Mouse (Mus musculus): Measurements from ENCODE around the gene Rasl12. TPM values are rescaled to one million over a fixed set of nuclear protein-coding genes. Genes with fewer than 3 reads are reported as not detected.

Gene Rasl12
- not detected in 2 replicates for total RNA-seq (2015)
- not detected in 2 replicates for total RNA-seq (2017)

DNA sequence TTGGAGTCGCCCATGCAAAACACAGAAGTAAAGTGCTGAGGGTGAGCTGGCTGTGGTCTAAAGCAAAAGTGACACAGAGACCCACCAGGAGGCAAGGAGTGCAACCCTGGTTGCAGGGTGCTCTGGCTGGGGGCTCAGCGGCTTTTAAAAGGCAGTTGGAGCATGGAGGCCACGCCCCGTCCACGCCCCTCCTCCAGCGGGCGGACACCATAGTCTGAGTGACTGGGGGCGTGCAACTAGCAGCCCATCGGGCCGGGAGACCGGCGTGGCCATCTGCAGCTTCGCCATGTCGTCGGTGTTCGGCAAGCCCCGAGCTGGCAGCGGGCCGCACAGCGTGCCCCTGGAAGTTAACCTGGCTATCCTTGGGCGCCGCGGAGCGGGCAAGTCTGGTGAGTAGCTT, at the start of gene Rasl12:
Gene Rasl12, plus strand, starts transcription at position 228 of the 400 bp plus-strand sequence.
- ATAC-seq (replicated peaks; ENCODE audit: poor library complexity), result peak; percentile 94

- ATAC-seq (replicated peaks; ENCODE audit: poor library complexity), result no peak
These were observed 45.1 kb upstream of the Rasl12 start for GRCm38 (mm10) chr9:65353251-65353650.

GRCm38 (mm10) chr9:65356561-65356960, 41.7 kb upstream of the Rasl12 start:
- ATAC-seq (replicated peaks; ENCODE audit: poor library complexity), result no peak

- no peak for ATAC-seq (replicated peaks; ENCODE audit: poor library complexity)
These were observed 41.3 kb upstream of the Rasl12 start for GRCm38 (mm10) chr9:65356971-65357370.

GRCm38 (mm10) chr9:65358956-65359480, 39.3 kb upstream of the Rasl12 start:
- peak; percentile 50 for ATAC-seq (replicated peaks; ENCODE audit: poor library complexity)

DNA sequence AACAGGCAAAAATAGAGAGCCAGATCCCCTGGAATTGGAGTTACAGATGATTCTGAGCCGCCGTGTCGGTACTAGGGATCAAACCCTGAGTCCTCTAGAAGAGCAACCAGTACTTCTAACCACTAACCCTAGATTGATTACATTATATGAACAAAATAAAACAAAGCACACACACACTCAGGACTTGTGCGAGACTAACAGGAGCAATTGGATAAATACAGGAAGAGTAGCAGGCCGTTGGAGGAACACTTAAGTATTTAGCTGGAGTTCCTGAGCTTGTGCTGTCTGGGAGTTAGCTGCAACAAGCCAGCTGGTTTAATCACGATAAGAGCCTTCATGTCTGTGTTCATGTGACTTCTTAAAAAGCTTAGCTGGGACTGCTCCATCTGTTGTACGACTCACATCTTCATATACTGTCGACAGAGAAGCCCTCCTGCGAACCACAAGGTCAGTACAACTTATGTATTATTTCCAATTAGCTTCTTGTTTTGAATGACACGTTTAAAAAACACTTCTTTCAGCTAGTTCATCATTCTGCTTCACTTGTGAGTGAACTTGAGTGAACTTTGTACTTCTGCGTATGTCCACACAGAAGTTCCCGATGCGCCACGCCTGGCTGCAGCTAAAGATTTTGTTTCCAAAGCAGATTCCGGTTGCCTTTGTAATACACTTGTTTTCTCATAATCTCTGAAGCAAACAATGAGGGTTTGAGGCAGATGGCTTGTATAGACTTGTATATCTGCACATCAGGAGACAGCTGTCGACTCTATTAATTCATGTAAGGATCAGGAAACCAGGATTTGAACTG, 37.5 kb upstream of the Rasl12 start, which contains the start of gene Ubap1l:
Gene Ubap1l, plus strand, starts transcription at position 401 of the 808 bp plus-strand sequence.
- ATAC-seq (replicated peaks; ENCODE audit: poor library complexity), result no peak

DNA sequence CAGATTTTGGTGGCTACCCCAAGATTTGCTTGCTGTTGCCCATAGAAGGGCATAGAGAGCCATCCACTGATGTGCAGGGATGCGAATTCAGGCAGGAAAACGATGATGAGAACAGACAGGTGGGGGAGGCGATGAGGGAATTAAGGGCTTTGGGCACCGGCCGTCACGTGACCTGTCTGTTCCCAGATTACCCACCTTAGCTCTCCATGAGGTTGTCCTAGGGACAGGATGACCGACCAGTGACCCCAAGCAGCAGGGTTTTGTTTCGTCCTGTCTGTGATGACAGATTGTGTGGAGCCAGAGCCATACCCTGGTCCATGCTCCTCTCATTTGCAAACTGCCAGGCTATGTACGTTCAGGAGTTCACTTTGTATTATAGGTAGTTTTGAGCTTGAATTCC, 34.6 kb upstream of the Rasl12 start:
- no peak for ATAC-seq (replicated peaks; ENCODE audit: poor library complexity)

DNA sequence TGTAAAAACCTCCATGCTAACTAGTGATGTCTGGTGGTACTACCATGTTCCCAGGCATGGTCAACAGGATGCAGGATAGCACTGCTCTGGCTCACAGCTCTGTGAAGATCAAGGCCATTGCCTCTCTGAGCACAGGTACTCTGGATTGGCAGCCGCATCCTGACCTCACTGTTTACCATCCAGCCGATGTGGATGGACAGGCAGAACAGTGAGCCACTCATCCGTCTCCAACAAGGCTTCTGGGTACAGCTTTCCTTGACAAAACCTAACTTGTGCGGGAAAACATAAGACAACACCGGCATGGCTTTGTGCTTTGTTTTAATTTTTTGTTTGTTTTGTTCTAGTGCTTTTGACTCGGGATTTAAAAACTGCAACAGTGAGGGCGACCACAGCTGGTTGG, 32.6 kb upstream of the Rasl12 start:
- no peak for ATAC-seq (replicated peaks; ENCODE audit: poor library complexity)

- ATAC-seq (replicated peaks; ENCODE audit: poor library complexity), result no peak
These were observed 26.6 kb upstream of the Rasl12 start for GRCm38 (mm10) chr9:65371756-65372155.

DNA sequence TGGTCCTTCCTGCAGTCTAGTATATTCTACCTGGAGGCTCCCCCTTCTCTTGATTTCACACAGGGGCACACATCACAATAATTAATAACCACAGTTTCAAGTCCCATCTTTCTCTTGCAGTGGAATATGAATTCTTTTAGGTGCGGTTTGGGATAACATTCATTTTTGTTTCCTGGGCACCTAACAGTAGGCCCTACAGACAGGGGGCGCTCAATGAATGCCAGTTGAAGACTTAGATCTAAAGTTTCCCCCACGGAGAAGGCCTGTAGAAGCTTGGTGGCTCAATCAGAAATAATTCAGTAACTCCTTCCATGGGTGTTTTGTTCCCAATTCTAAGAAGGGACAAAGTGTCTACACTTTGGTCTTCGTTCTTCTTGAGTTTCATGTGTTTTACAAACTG, 25.9 kb upstream of the Rasl12 start:
- no peak; the same call in 1 of the 2 replicates for ATAC-seq (replicated peaks; ENCODE audit: poor library complexity)

DNA sequence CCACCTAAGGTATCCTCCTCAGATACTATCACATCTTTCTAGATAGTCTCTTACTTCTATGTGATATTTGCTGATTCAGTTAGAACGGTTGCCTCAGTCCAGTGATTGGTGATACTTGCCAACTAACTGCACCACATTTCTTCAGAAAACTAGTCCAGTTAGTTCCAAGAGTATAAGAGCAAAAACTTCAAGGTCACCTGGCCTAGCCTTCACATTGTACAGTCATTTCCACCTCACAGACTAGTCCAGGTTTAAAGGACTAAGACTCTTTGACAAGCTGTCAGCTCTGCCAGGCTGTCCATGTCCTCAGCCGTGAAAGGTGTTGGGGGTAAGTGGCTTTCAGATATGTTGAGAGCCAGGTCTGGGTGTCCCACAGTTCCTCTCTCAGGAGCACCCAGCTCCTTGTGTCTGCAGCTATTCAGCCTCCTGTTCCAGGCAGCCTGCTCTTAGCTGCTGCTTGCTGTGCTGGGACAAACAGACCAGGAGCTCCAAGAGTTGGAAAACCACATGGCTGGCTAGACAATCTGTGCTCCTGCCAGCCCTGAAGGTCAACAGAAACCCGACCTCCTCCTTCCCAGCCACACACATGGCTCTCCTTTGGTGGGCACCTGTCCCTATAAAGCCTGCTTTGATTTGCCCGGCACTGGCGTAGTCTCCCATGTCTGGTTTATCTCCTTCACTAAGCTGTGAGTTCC, 23.7 kb upstream of the Rasl12 start:
- ATAC-seq (replicated peaks; ENCODE audit: poor library complexity), result no peak

DNA sequence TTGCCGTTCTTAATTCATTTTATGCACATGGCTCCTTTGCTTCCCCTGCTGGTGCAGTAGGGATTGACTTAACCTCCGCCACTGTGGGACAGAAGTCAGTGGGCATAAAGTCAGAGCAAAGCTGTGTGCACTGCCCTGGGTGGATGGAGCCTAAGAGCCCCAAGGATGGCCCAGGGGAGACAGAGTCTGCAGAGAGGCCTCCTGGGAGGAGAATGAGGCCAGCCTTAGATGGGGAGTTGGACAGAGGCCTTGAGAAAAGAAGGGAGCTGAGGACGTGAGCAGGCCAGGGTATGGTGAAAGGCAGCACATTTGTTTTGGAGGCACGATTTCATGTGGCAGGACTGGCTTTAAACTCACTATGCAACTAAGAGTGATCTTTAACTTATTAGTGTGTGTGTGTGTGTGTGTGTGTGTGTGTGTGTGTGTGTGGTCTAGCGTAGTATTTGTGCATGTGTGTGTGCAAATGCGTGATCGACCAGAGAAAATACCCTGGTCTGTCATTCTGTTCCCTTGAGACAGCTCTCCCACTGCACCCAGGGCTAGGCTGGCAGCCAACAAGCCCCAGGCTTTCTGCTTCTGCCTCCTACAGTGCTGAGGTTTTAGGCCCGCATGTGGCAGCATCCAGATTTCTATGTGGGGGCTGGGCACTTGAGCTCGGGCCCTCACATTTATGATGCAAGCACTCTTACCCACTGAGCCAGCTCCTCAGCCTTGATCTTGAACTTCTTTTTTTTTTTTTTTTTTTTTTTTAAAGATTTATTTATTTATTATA, 23.0 kb upstream of the Rasl12 start:
- no peak for ATAC-seq (replicated peaks; ENCODE audit: poor library complexity)

- ATAC-seq (replicated peaks; ENCODE audit: poor library complexity), result no peak
These were observed 17.2 kb upstream of the Rasl12 start for GRCm38 (mm10) chr9:65381017-65381590.

DNA sequence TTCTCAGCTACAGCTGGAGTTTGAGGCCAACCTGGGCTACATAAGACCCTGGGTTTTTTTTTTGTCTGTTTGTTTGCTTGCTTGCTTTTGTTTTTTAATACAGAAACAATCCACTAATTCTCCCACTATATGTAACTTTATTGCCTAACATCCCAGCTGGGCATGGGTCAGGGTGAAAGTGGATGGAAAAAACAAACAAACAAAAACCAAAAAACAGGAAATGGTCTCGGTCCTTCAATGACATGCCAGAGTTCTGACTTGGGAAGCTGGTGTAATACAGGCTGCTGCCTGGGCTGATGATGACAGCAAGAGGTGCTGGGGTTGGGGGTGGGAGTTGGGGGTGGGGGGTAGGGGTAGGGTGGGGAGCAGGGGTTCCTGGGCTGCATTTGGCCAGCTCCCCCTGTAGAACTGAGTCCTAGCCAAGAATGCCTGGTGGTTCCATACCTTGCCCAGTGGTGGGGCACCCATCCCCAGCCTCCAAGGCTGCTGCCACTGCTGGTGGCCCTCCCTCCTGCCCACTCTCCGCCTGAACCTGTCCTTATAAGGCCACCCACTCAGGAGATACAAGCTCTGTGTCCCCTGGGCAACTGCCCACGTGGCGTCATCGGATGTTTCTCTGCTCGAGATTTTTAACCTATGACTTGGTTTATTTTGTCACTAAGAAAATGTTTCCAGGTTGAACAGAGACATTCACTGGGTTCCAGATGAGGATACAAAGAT, 16.1 kb upstream of the Rasl12 start:
- ATAC-seq (replicated peaks; ENCODE audit: poor library complexity), result no peak

GRCm38 (mm10) chr9:65382751-65383097, 15.6 kb upstream of the Rasl12 start:
- no peak for ATAC-seq (replicated peaks; ENCODE audit: poor library complexity)

GRCm38 (mm10) chr9:65384276-65384675, 14.0 kb upstream of the Rasl12 start:
- ATAC-seq (replicated peaks; ENCODE audit: poor library complexity), result no peak

DNA sequence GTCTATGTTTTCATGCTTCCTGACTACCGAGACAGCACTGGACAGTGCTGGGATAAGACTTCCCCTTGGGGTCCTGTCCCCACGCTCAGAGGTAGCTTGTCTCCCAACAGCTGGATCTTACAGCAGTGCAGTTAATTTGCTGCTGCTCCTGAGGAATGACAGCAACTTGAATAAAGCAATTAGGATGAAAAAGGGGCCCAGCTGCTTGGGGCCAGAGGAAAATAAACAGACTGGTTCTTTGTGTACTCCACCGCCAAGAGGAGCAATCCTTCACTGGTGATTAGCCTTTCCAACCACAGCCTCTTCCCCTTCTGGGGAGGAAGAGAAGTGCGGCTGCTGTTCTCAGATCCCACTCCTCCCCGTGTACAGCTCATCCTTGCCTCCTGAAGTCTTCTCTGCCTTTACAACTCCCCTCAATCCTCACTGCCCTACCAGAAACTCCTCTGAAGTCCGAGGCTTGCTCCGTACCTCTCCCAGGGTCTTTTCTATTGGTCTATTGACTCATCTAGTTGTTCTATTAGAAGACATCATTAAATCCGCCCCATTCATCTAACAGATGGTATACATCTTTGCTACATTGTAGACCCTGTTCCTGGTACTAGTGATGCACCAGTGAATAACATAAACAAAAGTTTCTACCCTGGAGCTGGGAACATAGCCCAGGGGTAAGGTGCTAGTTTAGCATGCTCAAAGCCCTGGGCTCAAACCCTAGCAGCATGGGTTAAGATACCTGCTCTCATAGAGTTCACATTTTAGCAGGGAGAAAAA, 11.7 kb upstream of the Rasl12 start:
- no peak for ATAC-seq (replicated peaks; ENCODE audit: poor library complexity)

GRCm38 (mm10) chr9:65390752-65391612, 7.3 kb upstream of the Rasl12 start:
- ATAC-seq (replicated peaks; ENCODE audit: poor library complexity), result peak; percentile 23; the same call in 1 of the 2 replicates

- ATAC-seq (replicated peaks; ENCODE audit: poor library complexity), result no peak
These were observed 6.7 kb upstream of the Rasl12 start, which contains the start of gene Kbtbd13 for GRCm38 (mm10) chr9:65391613-65391964. Gene Kbtbd13 (minus strand): TSS chr9:65391652.

Measured in megakaryocyte progenitor cell, adult 5-6 weeks (primary cell).